Mouse (Mus musculus): ENCODE results near the gene Armh1.

GRCm38 (mm10) chr4:117210147-117211074 is 41.5 kb downstream of the Armh1 start:
- TF ChIP-seq CTCF (IDR thresholded peaks at IDR 0.05; ENCODE audit: borderline replicate concordance, control insufficient read depth, extremely low read depth, insufficient read depth, low read length, poor library complexity) (peak; percentile 79; the same call in 1 of the 2 replicates), POLR2A (IDR thresholded peaks at IDR 0.05; ENCODE audit: control insufficient read depth, extremely low read depth, insufficient read depth, low read length, poor library complexity) (no peak)
